In the genomic region with DNA sequence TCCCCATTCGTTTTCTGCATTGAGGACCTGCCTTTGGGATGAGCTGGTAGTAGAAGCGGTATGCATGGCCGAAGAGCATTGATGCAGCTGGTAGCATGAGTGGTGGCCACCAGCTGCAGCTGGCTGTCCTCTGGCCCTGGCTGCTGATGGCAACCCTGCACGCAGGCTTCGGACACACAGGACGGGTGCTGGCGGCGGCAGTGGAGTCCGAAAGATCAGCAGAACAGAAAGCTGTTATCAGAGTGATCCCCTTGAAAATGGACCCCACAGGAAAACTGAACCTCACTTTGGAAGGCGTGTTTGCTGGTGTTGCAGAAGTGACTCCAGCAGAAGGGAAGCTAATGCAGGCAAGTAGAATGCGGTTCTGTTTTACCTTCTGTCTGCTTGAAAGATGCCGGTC, we compare ENCODE assay signal across 11 mouse cellular contexts. TPM values are rescaled to one million over a fixed set of nuclear protein-coding genes. Genes with fewer than 3 reads are reported as not detected.
A peak's percentile ranks its signal among the peaks of the same experiment; 100 is the strongest.
DNase-seq lines count a peak whose midpoint lies in the region; ATAC-seq and TF ChIP-seq lines count a peak whose summit lies in the region.
"Had no signal": no experiment of that assay in that cellular context is flagged by ENCODE, and none has a peak within 500 bp of the region (broad histone marks: within the 10 kb centered on the region; RNA-seq: fewer than 3 reads in every experiment).

No protein-coding gene starts in this region.

- peak overlapping the region; percentile 7; the same call in 1 of the 2 replicates for H3K4me3 ChIP-seq in forebrain, embryonic 12.5 days (replicated peaks)
- H3K4me3 ChIP-seq in forebrain, embryonic 15.5 days = no peak overlapping the region
- peak overlapping the region; percentile 15 for H3K4me3 ChIP-seq in limb, embryonic 12.5 days (replicated peaks)
- no peak overlapping the region for H3K4me3 ChIP-seq in limb, embryonic 10.5 days
- H3K4me3 ChIP-seq in intestine, embryonic 14.5 days (ENCODE audit: low read depth, low read length) = peak overlapping the region; percentile 38
- H3K4me3 ChIP-seq in small intestine, adult 2 months (ENCODE audit: low read depth, low read length) = peak overlapping the region; percentile 97

- peaks cover 10% of the 10 kb centered on the region for H3K4me1 ChIP-seq in forebrain, embryonic 12.5 days
- H3K4me1 ChIP-seq in forebrain, embryonic 15.5 days = peaks cover 5% of the 10 kb centered on the region; the same call in 1 of the 2 replicates
- peaks cover 9% of the 10 kb centered on the region for H3K4me1 ChIP-seq in limb, embryonic 12.5 days (replicated peaks)
- H3K4me1 ChIP-seq in limb, embryonic 10.5 days = no peaks in the 10 kb centered on the region
- no peaks in the 10 kb centered on the region for H3K4me1 ChIP-seq in intestine, embryonic 14.5 days (replicated peaks; ENCODE audit: control insufficient read depth, insufficient read depth, low read length)
- peaks cover 2% of the 10 kb centered on the region; the same call in 1 of the 2 replicates for H3K4me1 ChIP-seq in small intestine, adult 2 months (ENCODE audit: control insufficient read depth, insufficient read depth, insufficient read length, low read length)

- no peak for DNase-seq in limb, embryonic 10.5 days (ENCODE audit: low spot score)
- peak; percentile 71 for DNase-seq in intestine, embryonic 14.5 days (ENCODE audit: low spot score)
- DNase-seq in right cerebral cortex, postnatal 4 days = no peak
- DNase-seq in gastrocnemius, postnatal 10 days = no peak
- DNase-seq: thymus, adult 18-20 months had no signal

- WGBS in forebrain, embryonic 12.5 days = 82% methylated on average over 12 of the region's 12 CpGs
- WGBS in forebrain, embryonic 15.5 days = 78% methylated on average over 12 of the region's 12 CpGs
- 66% methylated on average over 12 of the region's 12 CpGs for WGBS in limb, embryonic 12.5 days
- 68% methylated on average over 12 of the region's 12 CpGs for WGBS in limb, embryonic 10.5 days
- WGBS in intestine, embryonic 14.5 days = 70% methylated on average over 12 of the region's 12 CpGs
- 27% methylated on average over 12 of the region's 12 CpGs for WGBS in small intestine, adult 2 months

- 0 out of 2 replicates have a peak overlapping the region, but pooled peaks have one; percentile 8 for H3K4me2 ChIP-seq in forebrain, embryonic 12.5 days
- H3K4me2 ChIP-seq in forebrain, embryonic 15.5 days (replicated peaks) = no peak overlapping the region
- H3K4me2 ChIP-seq in limb, embryonic 12.5 days = peak overlapping the region; percentile 23; the same call in 1 of the 2 replicates
- H3K4me2 ChIP-seq in intestine, embryonic 14.5 days (ENCODE audit: low read length) = peak overlapping the region; percentile 47

- TF ChIP-seq CTCF in small intestine, adult 2 months (IDR thresholded peaks at IDR 0.05; ENCODE audit: extremely low read depth, insufficient read length, insufficient replicate concordance, low read depth, low read length) = no peak; the same call in 1 of the 2 replicates

- peaks cover 18% of the 10 kb centered on the region for H3K27me3 ChIP-seq in forebrain, embryonic 12.5 days
- H3K27me3 ChIP-seq in forebrain, embryonic 15.5 days = peaks cover 16% of the 10 kb centered on the region; the same call in 1 of the 2 replicates
- peaks cover 18% of the 10 kb centered on the region for H3K27me3 ChIP-seq in limb, embryonic 12.5 days
- peaks cover 25% of the 10 kb centered on the region for H3K27me3 ChIP-seq in limb, embryonic 10.5 days (ENCODE audit: low read depth, poor library complexity, severe bottlenecking)
- no peaks in the 10 kb centered on the region; the same call in 1 of the 2 replicates for H3K27me3 ChIP-seq in intestine, embryonic 14.5 days (replicated peaks; ENCODE audit: control insufficient read depth, insufficient read depth, low read length)
- no peaks in the 10 kb centered on the region for H3K27me3 ChIP-seq in small intestine, adult 2 months (ENCODE audit: control insufficient read depth, insufficient read depth, low read length)

- H3K36me3 ChIP-seq in forebrain, embryonic 12.5 days (replicated peaks) = no peaks in the 10 kb centered on the region
- no peaks in the 10 kb centered on the region for H3K36me3 ChIP-seq in forebrain, embryonic 15.5 days
- no peaks in the 10 kb centered on the region for H3K36me3 ChIP-seq in limb, embryonic 12.5 days
- H3K36me3 ChIP-seq in limb, embryonic 10.5 days = no peaks in the 10 kb centered on the region
- no peaks in the 10 kb centered on the region for H3K36me3 ChIP-seq in intestine, embryonic 14.5 days (ENCODE audit: control insufficient read depth, insufficient read depth, low read length)
- H3K36me3 ChIP-seq in small intestine, adult 2 months (ENCODE audit: control insufficient read depth, insufficient read depth, low read length) = peaks cover 3% of the 10 kb centered on the region; the same call in 1 of the 2 replicates

- no peak for ATAC-seq in forebrain, embryonic 12.5 days (ENCODE audit: low FRiP score)
- no peak for ATAC-seq in forebrain, embryonic 15.5 days (replicated peaks)
- no peak for ATAC-seq in limb, embryonic 12.5 days (ENCODE audit: insufficient number of reproducible peaks, insufficient read depth, low FRiP score, low TSS enrichment, low read depth)
- ATAC-seq in intestine, embryonic 14.5 days (replicated peaks; ENCODE audit: low FRiP score, low TSS enrichment, low read depth) = no peak
- ATAC-seq: CD4-positive, CD25-positive, alpha-beta regulatory T cell, adult 4 months had no signal

- H3K9me3 ChIP-seq in forebrain, embryonic 12.5 days = no peaks in the 10 kb centered on the region
- no peaks in the 10 kb centered on the region for H3K9me3 ChIP-seq in forebrain, embryonic 15.5 days
- no peaks in the 10 kb centered on the region for H3K9me3 ChIP-seq in limb, embryonic 12.5 days
- no peaks in the 10 kb centered on the region for H3K9me3 ChIP-seq in limb, embryonic 10.5 days (replicated peaks)
- H3K9me3 ChIP-seq in intestine, embryonic 14.5 days (ENCODE audit: control insufficient read depth, low read length) = no peaks in the 10 kb centered on the region

- H3K9ac ChIP-seq in forebrain, embryonic 12.5 days = no peak overlapping the region
- no peak overlapping the region for H3K9ac ChIP-seq in forebrain, embryonic 15.5 days (replicated peaks)
- H3K9ac ChIP-seq in limb, embryonic 12.5 days (replicated peaks) = no peak overlapping the region
- peak overlapping the region; percentile 59 for H3K9ac ChIP-seq in intestine, embryonic 14.5 days (ENCODE audit: low read length)

- no peak for TF ChIP-seq POLR2A in small intestine, adult 2 months (IDR thresholded peaks at IDR 0.05; ENCODE audit: low read depth, low read length)

- H3K27ac ChIP-seq in forebrain, embryonic 12.5 days = no peak overlapping the region
- no peak overlapping the region for H3K27ac ChIP-seq in forebrain, embryonic 15.5 days (replicated peaks)
- no peak overlapping the region for H3K27ac ChIP-seq in limb, embryonic 12.5 days
- no peak overlapping the region for H3K27ac ChIP-seq in limb, embryonic 10.5 days
- H3K27ac ChIP-seq in intestine, embryonic 14.5 days (ENCODE audit: low read depth) = 0 out of 2 replicates have a peak overlapping the region, but pooled peaks have one; percentile 7
- peak overlapping the region; percentile 70 for H3K27ac ChIP-seq in small intestine, adult 2 months (ENCODE audit: insufficient read depth, low read depth, low read length)

RNA-seq across cellular contexts. Expression of a gene that starts 2.0 kb away (rescaled TPM):
- 1.4 and 1.8 TPM in 2 replicates for polyA plus RNA-seq in forebrain, embryonic 12.5 days (2016; fragmentation: Nextera tagmentation; extraction: Ambion mirVana)
- 0.66 and 0.92 TPM in 2 replicates for polyA plus RNA-seq in forebrain, embryonic 15.5 days (2015; fragmentation: Nextera tagmentation; extraction: Ambion mirVana)
- polyA plus RNA-seq in limb, embryonic 12.5 days (2016; fragmentation: Nextera tagmentation; extraction: Ambion mirVana) = 2.8 and 4.0 TPM in 2 replicates
- 1.9 and 2.2 TPM in 2 replicates for polyA plus RNA-seq in limb, embryonic 10.5 days (2016; fragmentation: Nextera tagmentation; extraction: Ambion mirVana)
- polyA plus RNA-seq in intestine, embryonic 14.5 days (2014; fragmentation: Nextera tagmentation; extraction: Ambion mirVana) = 18.9 and 22.2 TPM in 2 replicates
- 16.3 and 19.6 TPM in 2 replicates for polyA plus RNA-seq in small intestine, adult 2 months (2012; rRNA removed)
- under 1 TPM; 0.07 to 0.16 TPM for total RNA-seq in gastrocnemius, postnatal 10 days (2021)
- total RNA-seq: hematopoietic stem cell, adult 5-6 weeks had no signal

RNA-seq across cellular contexts. Expression of a gene that starts 47.6 kb away (rescaled TPM):
- 0.40 and 0.49 TPM in 2 replicates for polyA plus RNA-seq in forebrain, embryonic 12.5 days (2016; fragmentation: Nextera tagmentation; extraction: Ambion mirVana)
- polyA plus RNA-seq in forebrain, embryonic 15.5 days (2015; fragmentation: Nextera tagmentation; extraction: Ambion mirVana) = 0.48 and 0.55 TPM in 2 replicates
- 0.19 and 0.21 TPM in 2 replicates for polyA plus RNA-seq in limb, embryonic 12.5 days (2016; fragmentation: Nextera tagmentation; extraction: Ambion mirVana)
- 0.26 and 0.34 TPM in 2 replicates for polyA plus RNA-seq in limb, embryonic 10.5 days (2016; fragmentation: Nextera tagmentation; extraction: Ambion mirVana)
- polyA plus RNA-seq in intestine, embryonic 14.5 days (2014; fragmentation: Nextera tagmentation; extraction: Ambion mirVana) = 0.23 and 0.38 TPM in 2 replicates
- polyA plus RNA-seq in small intestine, adult 2 months (2012; rRNA removed) = 0.13 and 0.34 TPM in 2 replicates
- total RNA-seq in gastrocnemius, postnatal 10 days (2021) = under 1 TPM in 1 of 2 experiments, not detected in 1; 0.05 TPM
- total RNA-seq: hematopoietic stem cell, adult 5-6 weeks had no signal

Comparison
In these comparisons a context has a peak if more than half of its experiments do, and no peak if none do; other contexts are left out.
1. H3K4me3 ChIP-seq: peak in forebrain, embryonic 12.5 days (single experiment), limb, embryonic 12.5 days (single experiment), intestine, embryonic 14.5 days (single experiment) and small intestine, adult 2 months (single experiment); none in forebrain, embryonic 15.5 days (single experiment) and limb, embryonic 10.5 days (single experiment).
2. H3K27ac ChIP-seq: peak in intestine, embryonic 14.5 days (single experiment) and small intestine, adult 2 months (single experiment); none in forebrain, embryonic 12.5 days (single experiment), forebrain, embryonic 15.5 days (single experiment), limb, embryonic 12.5 days (single experiment) and limb, embryonic 10.5 days (single experiment).